Mouse (Mus musculus): ENCODE measurements around the gene Cwc22. TPM values are rescaled to one million over a fixed set of nuclear protein-coding genes. Genes with fewer than 3 reads are reported as not detected.

Cwc22 gene
- total and polyA plus RNA-seq, 3 experiments = 2.1 to 15.5 (median 10.7) TPM

DNA sequence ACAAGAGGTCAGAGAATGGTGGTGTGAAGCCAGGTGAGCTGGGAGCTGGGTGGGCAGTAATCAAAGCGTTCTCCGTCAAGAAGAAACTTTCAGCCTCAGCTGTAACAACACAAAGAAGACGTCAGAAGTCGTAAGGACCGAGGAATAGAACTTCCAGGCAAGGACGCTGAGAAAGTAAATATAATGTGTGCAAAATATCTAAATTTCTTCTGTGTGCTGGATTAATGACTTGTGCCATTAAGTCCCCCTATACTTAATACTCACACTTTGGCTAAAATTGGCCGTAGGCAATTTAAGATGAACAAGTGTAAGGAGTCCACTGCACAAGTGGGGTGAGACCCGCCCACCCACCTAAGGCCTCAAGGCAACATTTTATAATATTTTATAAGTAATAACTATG, 51.3 kb downstream of the Cwc22 start:
- DNase-seq = no peak
- Histone ChIP-seq H3K36me3 (ENCODE audit: control insufficient read depth, insufficient read depth, low read length) (no peaks in the 10 kb centered on the region; the same call in 1 of the 2 replicates), H3K9ac (ENCODE audit: low read depth, low read length) (no peak overlapping the region), H3K4me1 (ENCODE audit: control insufficient read depth, insufficient read depth, low read length) (no peaks in the 10 kb centered on the region), H3K27me3 (ENCODE audit: control insufficient read depth, insufficient read depth, low read length) (no peaks in the 10 kb centered on the region), H3K27ac (no peak overlapping the region), H3K4me3 (no peak overlapping the region), H3K79me2 (replicated peaks; ENCODE audit: control insufficient read depth, insufficient read depth, low read length) (no peaks in the 10 kb centered on the region)
- intact Hi-C loops (cut with DNase I) = no loop called here
- 94% methylated on average over 8 of the region's 8 CpGs for WGBS
- TF ChIP-seq EP300 (IDR thresholded peaks at IDR 0.05; ENCODE audit: insufficient read depth, low read depth, low read length) (no peak), CTCF (IDR thresholded peaks at IDR 0.05) (no peak), POLR2A (IDR thresholded peaks at IDR 0.05; ENCODE audit: insufficient read depth, low read depth, low read length) (no peak)

DNA sequence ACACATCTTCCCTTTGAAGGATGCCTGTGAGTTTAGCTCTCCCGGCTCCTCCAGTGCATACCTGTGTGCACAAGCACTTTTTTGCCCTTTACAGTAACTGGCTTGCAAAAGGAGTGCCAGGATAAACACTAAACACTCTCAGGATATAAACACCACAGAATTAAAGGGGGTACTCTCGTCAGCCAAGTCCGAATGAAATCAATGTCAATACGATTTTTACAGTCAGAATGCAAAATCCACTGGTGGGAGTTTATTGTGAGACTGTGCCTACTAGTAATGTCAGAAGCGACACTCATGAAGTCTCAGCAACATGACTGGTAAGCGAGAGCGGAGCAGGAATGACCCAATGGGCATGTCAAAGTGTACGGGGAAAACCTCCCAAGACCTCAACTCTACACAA, 52.7 kb downstream of the Cwc22 start:
- TF ChIP-seq EP300 (IDR thresholded peaks at IDR 0.05; ENCODE audit: insufficient read depth, low read depth, low read length) (no peak), CTCF (IDR thresholded peaks at IDR 0.05) (no peak), POLR2A (IDR thresholded peaks at IDR 0.05; ENCODE audit: insufficient read depth, low read depth, low read length) (no peak)
- intact Hi-C loops (cut with DNase I) = no loop called here
- Histone ChIP-seq H3K4me3 (no peak overlapping the region), H3K36me3 (ENCODE audit: control insufficient read depth, insufficient read depth, low read length) (no peaks in the 10 kb centered on the region; the same call in 1 of the 2 replicates), H3K27ac (no peak overlapping the region), H3K79me2 (replicated peaks; ENCODE audit: control insufficient read depth, insufficient read depth, low read length) (no peaks in the 10 kb centered on the region), H3K9ac (ENCODE audit: low read depth, low read length) (no peak overlapping the region), H3K4me1 (ENCODE audit: control insufficient read depth, insufficient read depth, low read length) (no peaks in the 10 kb centered on the region), H3K27me3 (ENCODE audit: control insufficient read depth, insufficient read depth, low read length) (no peaks in the 10 kb centered on the region)
- 97% methylated on average over 8 of the region's 8 CpGs for WGBS
- no peak for DNase-seq

DNA sequence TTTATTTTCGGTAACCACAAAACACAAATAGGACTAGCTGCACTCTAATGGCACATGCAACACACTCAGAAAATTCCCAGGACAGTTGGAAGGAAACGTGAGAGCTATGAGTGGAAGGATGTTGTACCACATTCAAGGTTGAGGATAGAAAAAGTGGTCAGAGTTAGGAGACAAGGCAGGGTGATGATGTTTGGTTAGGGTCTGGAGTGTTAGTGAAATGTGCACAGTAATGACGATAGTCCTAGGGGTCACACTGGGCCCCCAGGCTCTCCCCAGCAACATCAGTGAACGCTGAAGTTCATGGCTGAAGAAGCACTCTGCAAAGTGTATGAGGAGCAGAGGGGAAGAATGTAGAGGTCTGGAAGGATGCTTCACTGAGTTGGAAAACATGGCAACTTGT, 53.6 kb downstream of the Cwc22 start:
- H3K27ac ChIP-seq = no peak overlapping the region
- H3K79me2 ChIP-seq (replicated peaks; ENCODE audit: control insufficient read depth, insufficient read depth, low read length) = no peaks in the 10 kb centered on the region
- DNase-seq = no peak
- no peak overlapping the region for H3K4me3 ChIP-seq
- H3K27me3 ChIP-seq (ENCODE audit: control insufficient read depth, insufficient read depth, low read length) = no peaks in the 10 kb centered on the region
- no peak for TF ChIP-seq EP300 (IDR thresholded peaks at IDR 0.05; ENCODE audit: insufficient read depth, low read depth, low read length)
- TF ChIP-seq POLR2A (IDR thresholded peaks at IDR 0.05; ENCODE audit: insufficient read depth, low read depth, low read length) = no peak
- no peak for TF ChIP-seq CTCF (IDR thresholded peaks at IDR 0.05)
- no peaks in the 10 kb centered on the region for H3K36me3 ChIP-seq (ENCODE audit: control insufficient read depth, insufficient read depth, low read length)
- 87% methylated on average over 4 of the region's 4 CpGs for WGBS
- no peak overlapping the region for H3K9ac ChIP-seq (ENCODE audit: low read depth, low read length)
- no peaks in the 10 kb centered on the region for H3K4me1 ChIP-seq (ENCODE audit: control insufficient read depth, insufficient read depth, low read length)
- intact Hi-C loops (cut with DNase I) = no loop called here

DNA sequence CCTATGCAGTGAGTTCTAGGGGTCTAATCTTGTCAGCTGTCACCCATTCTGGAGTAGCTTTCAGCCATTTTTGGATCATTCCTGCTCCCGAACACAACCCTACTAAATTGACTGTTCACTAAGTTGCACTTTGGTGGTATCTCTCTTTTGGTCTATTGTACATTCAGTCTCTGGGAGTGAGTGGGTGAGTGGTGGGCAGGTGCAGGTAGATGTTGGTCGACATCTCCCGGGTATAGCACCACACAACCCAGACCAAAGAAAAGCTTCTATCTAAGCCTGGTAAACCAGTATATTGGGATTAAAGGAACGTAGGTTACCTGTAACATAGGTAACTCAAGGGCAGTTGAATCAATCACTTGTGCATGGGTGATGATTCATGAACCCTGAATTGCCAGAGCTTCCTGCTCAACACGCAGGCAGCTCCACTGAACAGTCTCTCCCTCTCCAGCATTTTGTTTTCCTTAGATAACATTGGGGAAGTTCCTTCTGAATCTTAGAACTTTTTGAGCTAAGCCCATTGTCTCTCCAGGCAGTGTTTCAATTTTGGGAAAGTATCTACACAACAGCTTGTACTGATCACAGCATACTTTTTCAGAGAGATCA, 55.2 kb downstream of the Cwc22 start:
- DNase-seq = no peak
- whole genome bisulfite sequencing = 86% methylated on average over 5 of the region's 5 CpGs
- H3K79me2 ChIP-seq (replicated peaks; ENCODE audit: control insufficient read depth, insufficient read depth, low read length) = no peaks in the 10 kb centered on the region
- no peak overlapping the region for H3K9ac ChIP-seq (ENCODE audit: low read depth, low read length)
- no peaks in the 10 kb centered on the region for H3K27me3 ChIP-seq (ENCODE audit: control insufficient read depth, insufficient read depth, low read length)
- TF ChIP-seq EP300 (IDR thresholded peaks at IDR 0.05; ENCODE audit: insufficient read depth, low read depth, low read length) = no peak
- no peak for TF ChIP-seq POLR2A (IDR thresholded peaks at IDR 0.05; ENCODE audit: insufficient read depth, low read depth, low read length)
- no peak for TF ChIP-seq CTCF (IDR thresholded peaks at IDR 0.05)
- no peaks in the 10 kb centered on the region for H3K4me1 ChIP-seq (ENCODE audit: control insufficient read depth, insufficient read depth, low read length)
- H3K27ac ChIP-seq = no peak overlapping the region
- H3K36me3 ChIP-seq (ENCODE audit: control insufficient read depth, insufficient read depth, low read length) = no peaks in the 10 kb centered on the region
- no peak overlapping the region for H3K4me3 ChIP-seq
- intact Hi-C loops (cut with DNase I) = no loop called here

DNA sequence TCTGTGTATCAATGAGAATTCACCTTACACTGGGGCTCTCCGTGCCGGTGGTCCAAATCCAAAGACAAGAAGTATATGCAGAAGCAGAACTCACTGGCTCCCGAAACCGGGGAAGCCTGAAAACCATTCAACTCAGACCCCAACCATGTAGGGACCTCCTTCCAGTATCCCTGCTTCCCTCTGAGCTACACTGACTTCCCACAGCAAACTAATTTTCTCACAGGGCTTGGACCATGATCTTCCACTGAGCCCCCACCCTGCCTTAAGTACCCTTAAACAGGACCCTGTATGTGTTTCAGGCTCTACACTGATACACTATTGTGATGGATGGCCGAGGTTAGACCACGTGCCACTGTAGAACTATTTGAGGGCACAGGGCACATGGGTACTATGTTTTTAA, 56.2 kb downstream of the Cwc22 start:
- no peaks in the 10 kb centered on the region for H3K27me3 ChIP-seq (ENCODE audit: control insufficient read depth, insufficient read depth, low read length)
- H3K36me3 ChIP-seq (ENCODE audit: control insufficient read depth, insufficient read depth, low read length) = no peaks in the 10 kb centered on the region
- intact Hi-C loops (cut with DNase I) = no loop called here
- H3K79me2 ChIP-seq (replicated peaks; ENCODE audit: control insufficient read depth, insufficient read depth, low read length) = no peaks in the 10 kb centered on the region
- H3K27ac ChIP-seq = no peak overlapping the region
- no peak overlapping the region for H3K4me3 ChIP-seq
- H3K9ac ChIP-seq (ENCODE audit: low read depth, low read length) = no peak overlapping the region
- DNase-seq = no peak
- TF ChIP-seq POLR2A (IDR thresholded peaks at IDR 0.05; ENCODE audit: insufficient read depth, low read depth, low read length) (no peak), CTCF (IDR thresholded peaks at IDR 0.05) (no peak), EP300 (IDR thresholded peaks at IDR 0.05; ENCODE audit: insufficient read depth, low read depth, low read length) (no peak)
- H3K4me1 ChIP-seq (ENCODE audit: control insufficient read depth, insufficient read depth, low read length) = no peaks in the 10 kb centered on the region
- 92% methylated on average over 6 of the region's 6 CpGs for WGBS

DNA sequence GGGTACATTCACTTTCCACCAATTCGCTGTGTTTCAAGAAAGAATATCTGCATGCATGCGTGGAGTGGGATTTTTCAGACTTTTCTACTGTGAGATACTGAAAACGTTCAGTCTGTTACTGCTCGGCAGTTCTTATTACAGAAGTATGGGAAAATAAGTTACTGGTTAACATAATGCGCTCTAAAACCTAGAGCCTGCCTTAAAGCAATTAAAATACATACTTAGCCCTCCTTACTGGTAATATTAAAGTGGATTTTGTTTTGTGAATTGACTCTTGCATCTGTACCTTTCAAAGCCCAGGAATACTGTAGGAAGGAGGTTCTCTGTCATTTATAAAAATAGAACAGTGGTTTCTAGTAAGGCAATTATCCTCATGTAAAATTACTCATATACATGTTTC, 56.8 kb downstream of the Cwc22 start:
- Histone ChIP-seq H3K27ac (no peak overlapping the region), H3K27me3 (ENCODE audit: control insufficient read depth, insufficient read depth, low read length) (no peaks in the 10 kb centered on the region), H3K79me2 (replicated peaks; ENCODE audit: control insufficient read depth, insufficient read depth, low read length) (no peaks in the 10 kb centered on the region), H3K4me3 (no peak overlapping the region), H3K36me3 (ENCODE audit: control insufficient read depth, insufficient read depth, low read length) (no peaks in the 10 kb centered on the region), H3K4me1 (ENCODE audit: control insufficient read depth, insufficient read depth, low read length) (no peaks in the 10 kb centered on the region), H3K9ac (ENCODE audit: low read depth, low read length) (no peak overlapping the region)
- TF ChIP-seq EP300 (IDR thresholded peaks at IDR 0.05; ENCODE audit: insufficient read depth, low read depth, low read length) = no peak
- no peak for TF ChIP-seq CTCF (IDR thresholded peaks at IDR 0.05)
- TF ChIP-seq POLR2A (IDR thresholded peaks at IDR 0.05; ENCODE audit: insufficient read depth, low read depth, low read length) = no peak
- intact Hi-C loops (cut with DNase I) = no loop called here
- 93% methylated on average over 5 of the region's 5 CpGs for WGBS
- no peak for DNase-seq

All from heart, adult 2 months (tissue).